Mouse (Mus musculus) hindbrain, embryonic 14.5 days (tissue): ENCODE measurements around the gene Cbs. TPM values are rescaled to one million over a fixed set of nuclear protein-coding genes. Genes with fewer than 3 reads are reported as not detected.
A peak's percentile ranks its signal among the peaks of the same experiment; 100 is the strongest.

Experiments used
- ATAC-seq: fragments of 200-750 bp; cut with Nextera tagmentation; 2 replicates; pipeline ENCODE4 v1.8.0; 2017; ENCODE audit warnings: moderate number of reproducible peaks, mild to moderate bottlenecking, moderate TSS enrichment, moderate library complexity; ENCODE audit not compliant: low FRiP score
- DNase-seq: peaks from one replicate; pipeline ENCODE4 v3.0.0-alpha.2; 2015; ENCODE audit warnings: low spot score
- H3K27ac ChIP-seq: fragments of 300-500 bp; sonication (generic); 2 replicates; pipeline ENCODE4 v1.5.1; 2014; ENCODE audit warnings: mild to moderate bottlenecking, moderate library complexity
- H3K27me3 ChIP-seq: fragments of 300-500 bp; sonication (generic); 2 replicates; pipeline ENCODE4 v1.6.1; 2014; ENCODE audit warnings: mild to moderate bottlenecking, low read length, mixed read lengths; ENCODE audit not compliant: control insufficient read depth, insufficient read depth
- H3K36me3 ChIP-seq: fragments of 300-500 bp; sonication (generic); replicated peaks from 2 replicates; pipeline ENCODE4 v1.6.1; 2014; ENCODE audit not compliant: control insufficient read depth, insufficient read depth
- H3K4me1 ChIP-seq: fragments of 300-500 bp; sonication (generic); replicated peaks from 2 replicates; pipeline ENCODE4 v1.6.1; 2014; ENCODE audit warnings: antibody characterized with exemption, low read length, mixed read lengths; ENCODE audit not compliant: control insufficient read depth, insufficient read depth
- H3K4me2 ChIP-seq: fragments of 300-500 bp; sonication (generic); replicated peaks from 2 replicates; pipeline ENCODE4 v1.6.1; 2014; ENCODE audit warnings: mild to moderate bottlenecking, moderate library complexity
- H3K4me3 ChIP-seq: fragments of 300-500 bp; sonication (generic); replicated peaks from 2 replicates; pipeline ENCODE4 v1.5.1; 2014; ENCODE audit warnings: mild to moderate bottlenecking, low read length
- H3K9ac ChIP-seq: fragments of 300-500 bp; sonication (generic); 2 replicates; pipeline ENCODE4 v1.6.1; 2014
- H3K9me3 ChIP-seq: fragments of 300-500 bp; sonication (generic); 2 replicates; pipeline ENCODE4 v1.6.1; 2016; ENCODE audit warnings: low read length; ENCODE audit not compliant: control insufficient read depth
- WGBS: fragments of 180-500 bp; shearing (Covaris S2); extraction: QIAGEN DNeasy Blood & Tissue Kit; methylation state at CpG from one replicate; pipeline ENCODE4 v1.1.7; 2014; 5-methylcytosine and 5-hydroxymethylcytosine counted together
- polyA plus RNA-seq: library from polyadenylated mRNA; unstranded; fragments of >200 nt; fragmentation: Nextera tagmentation; extraction: Ambion mirVana; gene quantifications from 2 replicates; pipeline ENCODE4 v1.2.1, GENCODE M21; 2014

Cbs gene
- polyA plus RNA-seq, 1 experiment from 2014 or later, result 6.7 TPM

DNA sequence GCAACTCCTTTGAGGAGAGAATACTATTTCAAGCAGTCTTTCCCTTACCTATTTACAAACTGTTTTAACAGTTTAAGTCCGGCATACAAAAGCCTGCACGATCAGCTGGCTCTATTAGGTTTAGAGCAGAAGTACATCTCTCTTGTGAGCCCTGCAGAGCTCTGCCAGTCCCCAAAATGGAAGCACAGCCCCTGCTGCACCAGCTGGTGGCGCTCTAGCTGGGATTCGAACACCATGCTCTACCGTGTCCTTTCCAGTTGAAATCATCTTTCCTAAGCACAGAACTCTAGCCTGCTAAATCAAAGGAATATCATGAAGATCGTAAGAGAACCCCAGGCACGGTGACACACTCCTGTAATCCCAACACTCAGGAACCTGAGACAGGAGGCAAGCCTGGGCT lies 30.6 kb downstream of the Cbs start:
- no peak overlapping the region for H3K4me3 ChIP-seq
- no peak overlapping the region for H3K27ac ChIP-seq
- ATAC-seq (no peak), DNase-seq (no peak)
- H3K9me3 ChIP-seq, result no peaks in the 10 kb centered on the region
- peaks cover 58% of the 10 kb centered on the region for H3K36me3 ChIP-seq
- no peaks in the 10 kb centered on the region for H3K27me3 ChIP-seq
- WGBS, result 82% methylated on average over 7 of the region's 7 CpGs
- no peak overlapping the region for H3K9ac ChIP-seq
- no peaks in the 10 kb centered on the region for H3K4me1 ChIP-seq
- H3K4me2 ChIP-seq, result no peak overlapping the region

DNA sequence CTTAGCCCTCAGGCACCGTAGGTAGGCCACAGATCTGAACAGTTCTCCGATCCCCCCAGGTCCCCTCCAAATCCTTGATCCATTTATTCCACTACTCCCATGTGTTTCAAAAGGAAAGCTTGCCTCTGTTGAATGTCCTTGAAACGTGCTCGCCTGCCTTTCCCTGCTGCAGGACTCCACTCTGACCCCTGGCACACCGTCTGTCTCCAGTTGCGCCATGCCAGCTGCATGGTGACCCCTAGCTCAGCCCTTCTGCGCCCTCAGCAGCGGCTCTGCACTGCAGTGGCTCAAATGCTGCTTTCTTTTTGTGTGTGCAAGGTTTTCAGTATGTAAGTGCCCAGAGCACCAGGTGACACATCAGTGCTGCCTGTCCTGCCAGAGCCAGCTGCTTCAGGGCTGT lies 38.4 kb downstream of the Cbs start:
- peaks cover 81% of the 10 kb centered on the region for H3K36me3 ChIP-seq
- WGBS, result 93% methylated on average over 8 of the region's 8 CpGs
- no peak for DNase-seq

DNA sequence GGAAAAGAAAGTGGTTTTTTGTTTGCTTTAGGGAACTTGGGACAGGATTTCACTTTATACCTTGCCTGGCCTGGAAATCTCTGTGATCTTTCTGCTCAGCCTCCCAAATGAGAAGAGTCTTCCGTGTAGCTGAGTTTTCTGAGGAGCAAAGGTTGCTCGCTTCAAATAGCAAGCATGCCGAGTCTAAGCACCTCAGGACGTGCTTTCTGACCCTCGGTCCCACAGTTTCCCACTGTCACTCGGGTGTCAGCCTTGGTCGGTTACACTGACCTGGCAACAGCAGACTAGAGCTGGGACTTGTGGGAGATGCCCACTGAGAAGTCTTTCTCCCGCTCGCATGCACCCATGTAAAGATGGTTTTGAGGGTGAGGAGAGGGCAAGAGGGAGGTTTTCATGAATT lies 39.1 kb downstream of the Cbs start:
- no peaks in the 10 kb centered on the region for H3K27me3 ChIP-seq
- WGBS, result 92% methylated on average over 9 of the region's 9 CpGs
- H3K9me3 ChIP-seq, result no peaks in the 10 kb centered on the region
- H3K27ac ChIP-seq, result no peak overlapping the region
- DNase-seq, result no peak
- H3K9ac ChIP-seq, result no peak overlapping the region
- peaks cover 79% of the 10 kb centered on the region for H3K36me3 ChIP-seq
- H3K4me1 ChIP-seq, result no peaks in the 10 kb centered on the region
- no peak overlapping the region for H3K4me2 ChIP-seq
- no peak for ATAC-seq
- no peak overlapping the region for H3K4me3 ChIP-seq

More for the DNA sequence above, 38.4 kb downstream of the Cbs start:
- no peaks in the 10 kb centered on the region for H3K27me3 ChIP-seq
- no peak overlapping the region for H3K27ac ChIP-seq
- H3K9me3 ChIP-seq, result no peaks in the 10 kb centered on the region
- ATAC-seq, result no peak
- H3K9ac ChIP-seq, result no peak overlapping the region
- H3K4me3 ChIP-seq, result no peak overlapping the region
- H3K4me1 ChIP-seq, result no peaks in the 10 kb centered on the region
- H3K4me2 ChIP-seq, result no peak overlapping the region

DNA sequence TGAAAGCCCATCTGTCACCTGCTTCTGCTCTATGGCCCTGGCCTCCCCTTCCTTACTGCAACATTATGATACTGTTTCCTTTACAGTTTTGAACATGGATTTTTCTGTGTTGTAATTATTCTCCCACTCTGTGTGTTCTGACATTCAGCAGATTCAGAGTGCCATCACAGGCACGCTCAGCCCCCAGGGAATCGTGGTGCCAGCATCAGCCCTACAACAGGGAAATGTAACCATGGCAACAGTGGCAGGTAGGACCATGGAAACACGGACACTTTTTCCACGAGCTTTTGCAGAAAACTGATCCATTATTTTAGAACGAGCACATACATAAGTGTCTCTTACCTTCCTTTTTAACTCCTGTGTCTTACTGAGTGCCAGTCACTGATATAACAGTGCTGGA lies 42.0 kb downstream of the Cbs start:
- 59% methylated on average over 5 of the region's 5 CpGs for WGBS
- H3K4me2 ChIP-seq, result no peak overlapping the region
- ATAC-seq (no peak), DNase-seq (no peak)
- H3K4me1 ChIP-seq, result no peaks in the 10 kb centered on the region
- no peak overlapping the region for H3K4me3 ChIP-seq
- no peak overlapping the region for H3K9ac ChIP-seq
- H3K9me3 ChIP-seq, result no peaks in the 10 kb centered on the region
- H3K27ac ChIP-seq, result peak overlapping the region; percentile 54; the same call in 1 of the 2 replicates
- H3K27me3 ChIP-seq, result no peaks in the 10 kb centered on the region
- H3K36me3 ChIP-seq, result peaks cover 83% of the 10 kb centered on the region

DNA sequence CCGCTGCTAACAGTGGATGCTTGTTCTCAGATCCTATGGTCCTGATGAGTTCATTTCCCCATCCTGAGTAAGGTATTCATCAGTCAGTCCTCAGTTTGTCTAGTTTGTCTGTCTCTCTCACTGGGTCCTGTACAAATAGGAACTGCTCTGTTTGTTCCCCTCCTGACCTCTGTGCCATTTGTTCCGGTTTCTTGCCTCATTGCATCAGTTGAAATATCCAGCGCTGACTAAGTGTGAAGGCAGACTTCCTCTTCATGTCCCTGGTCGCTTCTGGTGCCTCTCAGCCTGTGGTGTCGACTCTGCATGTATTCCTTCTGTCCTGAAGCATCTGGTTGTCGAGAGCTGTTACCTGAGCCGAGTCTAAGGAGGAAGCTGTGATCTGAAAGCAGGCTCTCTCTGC lies 42.4 kb downstream of the Cbs start:
- Histone ChIP-seq H3K27ac (peak overlapping the region; percentile 54; the same call in 1 of the 2 replicates), H3K9ac (no peak overlapping the region), H3K36me3 (peaks cover 81% of the 10 kb centered on the region), H3K4me1 (no peaks in the 10 kb centered on the region), H3K4me2 (no peak overlapping the region), H3K9me3 (no peaks in the 10 kb centered on the region), H3K4me3 (no peak overlapping the region), H3K27me3 (no peaks in the 10 kb centered on the region)
- 66% methylated on average over 7 of the region's 7 CpGs for WGBS
- DNase-seq (no peak), ATAC-seq (no peak)

DNA sequence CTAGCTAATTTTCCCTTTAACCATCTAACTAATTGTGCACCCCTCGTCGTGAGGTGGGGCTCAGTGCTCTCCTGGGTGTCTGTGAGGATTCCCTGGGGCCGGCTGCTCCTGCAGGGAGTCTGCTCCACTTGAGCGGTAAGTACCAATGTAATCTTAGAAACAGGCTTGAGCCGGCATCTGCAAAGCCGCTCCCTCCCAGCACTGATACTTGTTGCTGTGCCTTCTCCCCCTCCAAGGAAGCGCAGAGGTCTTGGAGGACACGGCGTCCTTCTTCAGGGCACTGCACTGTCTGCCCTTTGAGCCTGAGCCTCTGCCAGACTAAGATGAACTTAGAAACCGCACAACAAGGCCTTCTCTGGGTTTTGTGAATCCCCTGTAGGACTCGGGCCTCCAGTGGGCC lies 46.2 kb downstream of the Cbs start:
- Histone ChIP-seq H3K9me3 (no peaks in the 10 kb centered on the region), H3K4me1 (no peaks in the 10 kb centered on the region), H3K27me3 (no peaks in the 10 kb centered on the region), H3K27ac (no peak overlapping the region), H3K4me3 (no peak overlapping the region), H3K4me2 (no peak overlapping the region), H3K36me3 (peaks cover 67% of the 10 kb centered on the region), H3K9ac (no peak overlapping the region)
- DNase-seq (no peak), ATAC-seq (no peak)
- WGBS, result 92% methylated on average over 11 of the region's 11 CpGs

DNA sequence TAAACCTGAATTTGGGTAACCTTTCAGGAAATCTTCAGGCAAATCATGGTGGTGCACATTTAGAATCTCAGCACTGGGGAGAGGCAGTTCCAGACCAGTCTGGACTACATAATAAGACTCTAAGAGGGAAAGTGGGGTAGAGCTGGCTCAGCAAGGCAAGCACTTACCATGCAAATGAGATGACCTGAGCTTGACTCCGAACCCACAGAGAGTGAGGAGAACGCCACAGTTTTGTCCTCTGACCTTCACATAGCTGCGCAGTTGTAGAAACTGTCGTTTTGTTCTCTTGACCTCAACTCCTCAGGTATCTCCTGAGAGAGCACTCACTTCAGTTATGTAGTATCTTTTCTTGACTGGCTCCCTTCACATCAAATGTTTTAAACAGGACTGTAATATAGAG lies 48.3 kb downstream of the Cbs start:
- H3K36me3 ChIP-seq, result peaks cover 69% of the 10 kb centered on the region
- no peak overlapping the region for H3K4me2 ChIP-seq
- H3K4me1 ChIP-seq, result no peaks in the 10 kb centered on the region
- H3K9ac ChIP-seq, result no peak overlapping the region
- DNase-seq (no peak), ATAC-seq (no peak)
- H3K9me3 ChIP-seq, result no peaks in the 10 kb centered on the region
- no peak overlapping the region for H3K27ac ChIP-seq
- H3K27me3 ChIP-seq, result no peaks in the 10 kb centered on the region
- H3K4me3 ChIP-seq, result no peak overlapping the region
- 88% methylated on average over 4 of the region's 4 CpGs for WGBS

DNA sequence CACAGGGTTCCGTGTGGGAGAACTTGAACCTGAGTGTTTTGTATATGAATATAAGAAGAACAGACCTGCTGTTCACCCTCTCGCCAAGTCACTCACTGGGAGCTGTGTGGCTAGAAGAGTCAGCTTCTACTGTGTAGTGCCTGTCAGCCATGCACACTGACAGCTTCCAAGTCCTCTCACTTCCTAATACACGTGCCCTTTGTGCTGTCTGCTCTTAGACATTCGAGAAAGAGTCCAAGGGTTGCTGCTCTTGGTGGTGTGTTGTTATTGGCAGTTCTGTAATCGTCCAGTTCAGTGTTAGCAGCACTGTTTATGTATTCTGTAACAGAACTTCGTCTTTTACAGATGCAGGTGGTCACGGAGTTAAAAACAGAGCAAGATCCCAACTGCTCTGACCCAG lies 48.9 kb downstream of the Cbs start:
- no peaks in the 10 kb centered on the region for H3K4me1 ChIP-seq
- WGBS, result 85% methylated on average over 7 of the region's 7 CpGs
- no peak overlapping the region for H3K4me2 ChIP-seq
- H3K27me3 ChIP-seq, result no peaks in the 10 kb centered on the region
- no peak for DNase-seq
- no peaks in the 10 kb centered on the region for H3K9me3 ChIP-seq
- peaks cover 66% of the 10 kb centered on the region for H3K36me3 ChIP-seq
- no peak for ATAC-seq
- no peak overlapping the region for H3K4me3 ChIP-seq
- no peak overlapping the region for H3K27ac ChIP-seq
- no peak overlapping the region for H3K9ac ChIP-seq

DNA sequence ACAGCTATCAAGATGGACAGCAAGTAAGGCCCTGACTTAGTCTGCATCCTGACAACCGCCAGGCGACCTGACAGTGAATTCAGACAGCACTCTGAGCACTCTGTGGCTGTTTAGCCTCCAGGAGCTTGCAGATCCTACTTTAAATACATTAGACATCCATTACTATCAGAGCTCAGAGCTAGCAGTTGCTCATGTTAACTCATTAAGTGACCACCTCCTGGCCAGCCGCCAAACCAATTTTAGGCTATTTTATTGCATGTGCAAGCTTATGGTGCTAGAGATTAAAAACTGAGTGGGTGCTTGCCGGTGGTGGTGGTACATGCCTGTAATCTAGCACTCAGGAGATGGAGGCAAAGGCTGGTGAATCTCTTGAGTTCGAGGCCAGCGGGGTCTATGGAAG lies 53.3 kb downstream of the Cbs start:
- no peak overlapping the region for H3K27ac ChIP-seq
- 87% methylated on average over 6 of the region's 6 CpGs for WGBS

DNA sequence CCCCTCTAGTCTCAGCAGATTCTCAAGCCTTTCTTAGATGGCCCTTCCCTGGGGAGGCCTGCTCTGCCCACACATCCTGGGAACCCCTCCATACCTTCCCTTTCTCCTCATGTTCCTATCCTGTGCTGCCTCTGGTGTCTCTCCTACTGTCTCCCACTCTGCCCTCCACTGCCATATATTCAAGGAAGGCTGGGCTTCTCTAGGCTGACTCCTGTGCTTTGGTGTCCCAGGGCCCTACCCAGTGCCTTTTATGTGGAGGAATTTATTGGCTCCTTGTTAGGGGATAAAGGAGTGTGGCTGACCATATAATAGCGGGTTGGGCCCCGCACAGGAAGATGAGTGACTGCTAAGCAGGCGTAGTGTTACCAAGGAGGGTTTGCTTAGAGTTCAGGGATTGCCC lies 53.9 kb downstream of the Cbs start:
- H3K9ac ChIP-seq, result no peak overlapping the region
- no peak overlapping the region for H3K27ac ChIP-seq
- no peaks in the 10 kb centered on the region for H3K27me3 ChIP-seq
- DNase-seq (no peak), ATAC-seq (no peak)
- H3K4me1 ChIP-seq, result peaks cover 9% of the 10 kb centered on the region
- no peak overlapping the region for H3K4me2 ChIP-seq
- no peak overlapping the region for H3K4me3 ChIP-seq
- 69% methylated on average over 3 of the region's 3 CpGs for WGBS
- H3K36me3 ChIP-seq, result peaks cover 19% of the 10 kb centered on the region
- no peaks in the 10 kb centered on the region for H3K9me3 ChIP-seq

More for the DNA sequence above, 53.3 kb downstream of the Cbs start:
- Histone ChIP-seq H3K4me1 (peaks cover 9% of the 10 kb centered on the region), H3K27me3 (no peaks in the 10 kb centered on the region), H3K9ac (no peak overlapping the region), H3K36me3 (peaks cover 25% of the 10 kb centered on the region), H3K9me3 (no peaks in the 10 kb centered on the region), H3K4me3 (no peak overlapping the region), H3K4me2 (no peak overlapping the region)
- no peak for DNase-seq
- no peak for ATAC-seq
